Mouse (Mus musculus) heart, postnatal 0 days (tissue): ENCODE measurements around the gene Cacnb1. TPM values are rescaled to one million over a fixed set of nuclear protein-coding genes. Genes with fewer than 3 reads are reported as not detected.

Source experiments
- ATAC-seq: fragments of 200-750 bp; cut with Nextera tagmentation; 2 replicates; pipeline ENCODE4 v1.8.0; 2017; ENCODE audit warnings: low read depth, moderate number of reproducible peaks, moderate library complexity; ENCODE audit not compliant: insufficient read depth
- DNase-seq: peaks from one replicate; pipeline ENCODE4 v3.0.0-alpha.2; 2016; ENCODE audit warnings: low spot score
- H3K27ac ChIP-seq: fragments of 300-500 bp; sonication (generic); 2 replicates; pipeline ENCODE4 v1.5.1; 2014; ENCODE audit warnings: low read depth, mild to moderate bottlenecking
- H3K27me3 ChIP-seq: fragments of 300-500 bp; sonication (generic); 2 replicates; pipeline ENCODE4 v1.6.1; 2014; ENCODE audit warnings: low read length, mixed read lengths; ENCODE audit not compliant: control insufficient read depth, insufficient read depth
- H3K36me3 ChIP-seq: fragments of 300-500 bp; sonication (generic); replicated peaks from 2 replicates; pipeline ENCODE4 v1.6.1; 2014; ENCODE audit warnings: low read length, mixed read lengths; ENCODE audit not compliant: control insufficient read depth, insufficient read depth
- H3K4me1 ChIP-seq: fragments of 300-500 bp; sonication (generic); 2 replicates; pipeline ENCODE4 v1.6.1; 2014; ENCODE audit warnings: antibody characterized with exemption; ENCODE audit not compliant: control insufficient read depth, insufficient read depth
- H3K4me2 ChIP-seq: fragments of 300-500 bp; sonication (generic); 2 replicates; pipeline ENCODE4 v1.6.1; 2014; ENCODE audit warnings: low read depth, mild to moderate bottlenecking, low read length, moderate library complexity
- H3K4me3 ChIP-seq: fragments of 300-500 bp; sonication (generic); 2 replicates; pipeline ENCODE4 v1.5.1; 2014; ENCODE audit warnings: low read depth, low read length
- H3K9ac ChIP-seq: fragments of 300-500 bp; sonication (generic); replicated peaks from 2 replicates; pipeline ENCODE4 v1.6.1; 2014; ENCODE audit warnings: low read depth, low read length, mixed read lengths
- H3K9me3 ChIP-seq: fragments of 300-500 bp; sonication (generic); replicated peaks from 2 replicates; pipeline ENCODE4 v1.6.1; 2016; ENCODE audit warnings: low read length; ENCODE audit not compliant: control insufficient read depth
- CTCF ChIP-seq: IDR thresholded peaks from 2 replicates; pipeline ENCODE4 v1.5.1; 2016; ENCODE audit warnings: antibody characterized with exemption, control low read depth, low read depth
- EP300 ChIP-seq: IDR thresholded peaks from 2 replicates; pipeline ENCODE4 v1.6.1; 2016; ENCODE audit warnings: antibody characterized with exemption, low read depth
- WGBS: fragments of 180-500 bp; shearing (Covaris S2); extraction: QIAGEN DNeasy Blood & Tissue Kit; methylation state at CpG from one replicate; pipeline ENCODE4 v1.1.7; 2014; 5-methylcytosine and 5-hydroxymethylcytosine counted together
- polyA plus RNA-seq: library from polyadenylated mRNA; unstranded; fragments of >200 nt; fragmentation: Nextera tagmentation; extraction: Ambion mirVana; gene quantifications from 2 replicates; pipeline ENCODE4 v1.2.1, GENCODE M21; 2015
- total RNA-seq: library from RNA; depleted of rRNA; stranded (reverse); fragments of >200 nt; gene quantifications from 2 replicates; pipeline ENCODE4 v1.2.3, GENCODE M21; 2014; ENCODE audit warnings: low replicate concordance

Cacnb1 gene
- total and polyA plus RNA-seq, 2 experiments from 2014 or later: 5.2 to 5.5 TPM

- Histone ChIP-seq H3K4me1 (peaks cover 14% of the 10 kb centered on the region), H3K4me2 (no peak overlapping the region), H3K36me3 (no peaks in the 10 kb centered on the region), H3K9ac (no peak overlapping the region), H3K27ac (no peak overlapping the region), H3K4me3 (no peak overlapping the region), H3K9me3 (no peaks in the 10 kb centered on the region), H3K27me3 (peaks cover 18% of the 10 kb centered on the region)
- TF ChIP-seq EP300 (no peak), CTCF (no peak)
- DNase-seq (no peak), ATAC-seq (no peak)
- 83% methylated on average over 4 of the region's 4 CpGs for WGBS
These were observed 24.9 kb upstream of the Cacnb1 start for GRCm38 (mm10) chr11:98047745-98048144.

GRCm38 (mm10) chr11:98046466-98046865 lies 23.6 kb upstream of the Cacnb1 start:
- no peak; the same call in 1 of the 2 replicates for TF ChIP-seq CTCF
- TF ChIP-seq EP300: no peak
- H3K36me3 ChIP-seq: no peaks in the 10 kb centered on the region
- no peaks in the 10 kb centered on the region for H3K9me3 ChIP-seq
- ATAC-seq: no peak
- no peak overlapping the region for H3K4me3 ChIP-seq
- no peak overlapping the region for H3K9ac ChIP-seq
- H3K4me1 ChIP-seq: peaks cover 4% of the 10 kb centered on the region; the same call in 1 of the 2 replicates
- H3K27ac ChIP-seq: no peak overlapping the region
- peaks cover 5% of the 10 kb centered on the region for H3K27me3 ChIP-seq
- no peak for DNase-seq
- WGBS: 54% methylated on average over 1 of the region's 1 CpGs
- H3K4me2 ChIP-seq: no peak overlapping the region

GRCm38 (mm10) chr11:98045596-98045995 lies 22.8 kb upstream of the Cacnb1 start:
- Histone ChIP-seq H3K27me3 (no peaks in the 10 kb centered on the region), H3K9ac (no peak overlapping the region), H3K4me1 (peaks cover 2% of the 10 kb centered on the region; the same call in 1 of the 2 replicates), H3K4me2 (no peak overlapping the region), H3K4me3 (no peak overlapping the region), H3K27ac (no peak overlapping the region), H3K36me3 (no peaks in the 10 kb centered on the region), H3K9me3 (no peaks in the 10 kb centered on the region)
- TF ChIP-seq CTCF (peak; percentile 12; the same call in 1 of the 2 replicates), EP300 (no peak)
- 74% methylated on average over 4 of the region's 4 CpGs for WGBS
- DNase-seq (no peak), ATAC-seq (no peak)

GRCm38 (mm10) chr11:98044074-98044473 lies 21.2 kb upstream of the Cacnb1 start:
- WGBS: 54% methylated on average over 5 of the region's 5 CpGs
- H3K9ac ChIP-seq: no peak overlapping the region
- H3K9me3 ChIP-seq: no peaks in the 10 kb centered on the region
- no peak overlapping the region for H3K4me2 ChIP-seq
- no peaks in the 10 kb centered on the region for H3K4me1 ChIP-seq
- TF ChIP-seq CTCF (no peak), EP300 (no peak)
- H3K27me3 ChIP-seq: no peaks in the 10 kb centered on the region
- H3K27ac ChIP-seq: no peak overlapping the region
- no peaks in the 10 kb centered on the region for H3K36me3 ChIP-seq
- no peak for DNase-seq
- no peak for ATAC-seq
- H3K4me3 ChIP-seq: no peak overlapping the region

GRCm38 (mm10) chr11:98042741-98043140 lies 19.9 kb upstream of the Cacnb1 start:
- H3K4me3 ChIP-seq: no peak overlapping the region
- TF ChIP-seq CTCF (no peak), EP300 (no peak)

GRCm38 (mm10) chr11:98040975-98041374 lies 18.1 kb upstream of the Cacnb1 start:
- H3K4me1 ChIP-seq: no peaks in the 10 kb centered on the region
- TF ChIP-seq CTCF (no peak), EP300 (no peak)
- no peak for DNase-seq
- no peaks in the 10 kb centered on the region for H3K9me3 ChIP-seq
- no peak for ATAC-seq
- no peaks in the 10 kb centered on the region for H3K27me3 ChIP-seq
- no peak overlapping the region for H3K4me3 ChIP-seq
- H3K36me3 ChIP-seq: no peaks in the 10 kb centered on the region
- 75% methylated on average over 8 of the region's 8 CpGs for WGBS
- no peak overlapping the region for H3K27ac ChIP-seq
- no peak overlapping the region for H3K4me2 ChIP-seq
- no peak overlapping the region for H3K9ac ChIP-seq

More at GRCm38 (mm10) chr11:98042741-98043140, 19.9 kb upstream of the Cacnb1 start:
- Histone ChIP-seq H3K9ac (no peak overlapping the region), H3K4me2 (no peak overlapping the region), H3K4me1 (no peaks in the 10 kb centered on the region), H3K27me3 (no peaks in the 10 kb centered on the region), H3K36me3 (no peaks in the 10 kb centered on the region), H3K27ac (no peak overlapping the region), H3K9me3 (no peaks in the 10 kb centered on the region)
- ATAC-seq: no peak
- 64% methylated on average over 6 of the region's 6 CpGs for WGBS
- no peak for DNase-seq
